In the genomic region with DNA sequence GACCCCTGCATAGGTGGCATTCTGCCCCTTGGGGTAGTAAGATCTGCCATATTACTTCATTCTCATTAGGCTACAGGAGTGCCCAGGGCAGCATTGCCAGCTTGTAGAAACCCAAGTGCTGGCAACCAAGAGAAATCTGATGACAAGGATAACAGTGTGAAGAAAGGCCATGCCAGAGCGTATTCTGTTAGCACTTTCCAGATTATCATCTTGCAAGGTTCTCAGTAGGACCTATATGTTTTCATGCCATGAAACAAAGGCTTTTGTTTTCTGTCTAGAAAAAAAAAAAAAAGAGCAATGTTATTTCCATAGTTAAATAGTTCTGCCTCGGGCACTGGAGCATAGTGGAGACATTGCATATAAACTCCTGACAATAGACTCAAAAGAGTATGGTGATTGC, we compare ENCODE assay signal across 15 mouse cellular contexts.
DNase-seq lines count a peak whose midpoint lies in the region.
"Had no signal": no experiment of that assay in that cellular context is flagged by ENCODE, and none has a peak within 500 bp of the region (broad histone marks: within the 10 kb centered on the region; RNA-seq: fewer than 3 reads in every experiment).

No protein-coding gene starts in this region.

- DNase-seq in fat pad, adult 2 months (ENCODE audit: extremely low read depth, low read depth, low spot score): peak; percentile 96
- peak; percentile 93 for DNase-seq in gonadal fat pad, adult 2 months (ENCODE audit: low read depth)
- DNase-seq in T-cell, adult 2 months (ENCODE audit: low spot score): no peak
- DNase-seq in frontal cortex, postnatal 14 days (ENCODE audit: low spot score in 2 of 2): no peak
- DNase-seq: adrenal gland, adult 2 months; adrenal gland, adult 8-10 months; adrenal gland, postnatal 10 days; adrenal gland, postnatal 14 days; adrenal gland, postnatal 25 days; adrenal gland, postnatal 36 days; B cell, adult 2 months; cerebellum, adult 11 months; cerebellum, adult 11-12 months; cerebellum, adult 18-20 months; cerebellum, adult 2 months had no signal

Comparison
In these comparisons a context has a peak if more than half of its experiments do, and no peak if none do; other contexts are left out.
1. DNase-seq: peak in fat pad, adult 2 months (single experiment) and gonadal fat pad, adult 2 months (single experiment); none in T-cell, adult 2 months (single experiment) and frontal cortex, postnatal 14 days (0 of 2).